In the genomic region with DNA sequence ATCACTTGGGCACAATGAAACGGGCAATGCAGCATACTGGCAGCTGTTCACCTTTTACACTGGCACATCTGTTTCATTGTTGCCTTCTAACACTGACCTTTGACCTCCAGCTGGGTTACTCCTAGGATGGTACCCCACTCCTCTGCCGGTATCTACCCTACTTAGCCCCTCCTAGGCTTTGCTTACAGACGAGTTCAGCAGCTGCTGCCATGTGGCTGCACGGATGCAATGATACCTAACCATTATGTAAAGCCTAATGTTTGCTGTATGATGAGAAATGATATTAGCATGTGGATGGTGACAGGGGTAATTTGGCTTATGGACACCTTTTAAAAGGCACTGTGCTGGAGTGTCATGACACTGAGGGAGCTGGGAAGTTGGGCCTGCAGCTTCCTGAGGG, we compare ENCODE assay signal across 26 mouse cellular contexts. TPM values are rescaled to one million over a fixed set of nuclear protein-coding genes. Genes with fewer than 3 reads are reported as not detected.
DNase-seq lines count a peak whose midpoint lies in the region; ATAC-seq and TF ChIP-seq lines count a peak whose summit lies in the region.
"Had no signal": no experiment of that assay in that cellular context is flagged by ENCODE, and none has a peak within 500 bp of the region (broad histone marks: within the 10 kb centered on the region; RNA-seq: fewer than 3 reads in every experiment).

No protein-coding gene starts in this region.

- DNase-seq in heart, adult 11 months: peak; percentile 82
- DNase-seq in heart, embryonic 10.5 days (ENCODE audit: low spot score): no peak
- no peak for DNase-seq in heart, postnatal 0 days (ENCODE audit: low spot score)
- DNase-seq in heart, adult 8-10 months (ENCODE audit: low spot score): no peak
- DNase-seq in left cerebral cortex, adult 2 months (ENCODE audit: extremely low spot score in 1 of 2, low spot score in 2 of 2): no peak
- no peak for DNase-seq in left cerebral cortex, adult 11 months (ENCODE audit: low spot score)
- DNase-seq: gastrocnemius, postnatal 14 days; kidney, adult 8-10 months; lung, postnatal 14 days; right cerebral cortex, postnatal 4 days; thymus, postnatal 4 days had no signal

- TF ChIP-seq CTCF in heart, postnatal 0 days (IDR thresholded peaks at IDR 0.05; ENCODE audit: low read depth): no peak
- TF ChIP-seq CTCF in left cerebral cortex, adult 2 months (IDR thresholded peaks at IDR 0.05): no peak

- 81% methylated on average over 4 of the region's 4 CpGs for WGBS in heart, embryonic 10.5 days
- WGBS in heart, postnatal 0 days: 74% methylated on average over 4 of the region's 4 CpGs

- no peaks in the 10 kb centered on the region for H3K27me3 ChIP-seq in heart, embryonic 10.5 days (ENCODE audit: insufficient read depth, poor library complexity, severe bottlenecking)
- no peaks in the 10 kb centered on the region for H3K27me3 ChIP-seq in heart, postnatal 0 days (ENCODE audit: control insufficient read depth, insufficient read depth, low read length)
- H3K27me3 ChIP-seq: embryonic facial prominence, embryonic 15.5 days; limb, embryonic 12.5 days; liver, embryonic 15.5 days; midbrain, embryonic 15.5 days had no signal

- no peaks in the 10 kb centered on the region for H3K9me3 ChIP-seq in heart, embryonic 10.5 days
- no peaks in the 10 kb centered on the region for H3K9me3 ChIP-seq in heart, postnatal 0 days (replicated peaks; ENCODE audit: control insufficient read depth, low read length)
- H3K9me3 ChIP-seq: embryonic facial prominence, embryonic 15.5 days; limb, embryonic 12.5 days; liver, embryonic 15.5 days; midbrain, embryonic 15.5 days had no signal

- no peak for ATAC-seq in heart, postnatal 0 days (ENCODE audit: insufficient read depth, low read depth)
- ATAC-seq: CD4-positive, CD25-positive, alpha-beta regulatory T cell, adult 4 months; intestine, embryonic 16.5 days had no signal

- 0 out of 2 replicates have a peak overlapping the region, but pooled peaks have one; percentile 28 for H3K9ac ChIP-seq in heart, postnatal 0 days (replicated peaks; ENCODE audit: low read depth, low read length)
- H3K9ac ChIP-seq: embryonic facial prominence, embryonic 15.5 days; limb, embryonic 12.5 days; liver, embryonic 15.5 days; lung, embryonic 14.5 days; midbrain, embryonic 15.5 days had no signal

- intact Hi-C loops in left cerebral cortex, adult 2 months (cut with DNase I): no loop called here

- H3K4me2 ChIP-seq in heart, postnatal 0 days (ENCODE audit: low read depth, low read length): no peak overlapping the region
- H3K4me2 ChIP-seq: embryonic facial prominence, embryonic 15.5 days; limb, embryonic 12.5 days; liver, embryonic 15.5 days; lung, embryonic 14.5 days; midbrain, embryonic 15.5 days had no signal

- TF ChIP-seq EP300 in heart, postnatal 0 days (IDR thresholded peaks at IDR 0.05; ENCODE audit: low read depth): no peak

- no peaks in the 10 kb centered on the region for H3K36me3 ChIP-seq in heart, embryonic 10.5 days
- no peaks in the 10 kb centered on the region for H3K36me3 ChIP-seq in heart, postnatal 0 days (replicated peaks; ENCODE audit: control insufficient read depth, insufficient read depth, low read length)
- H3K36me3 ChIP-seq: embryonic facial prominence, embryonic 15.5 days; limb, embryonic 12.5 days; liver, embryonic 15.5 days; midbrain, embryonic 15.5 days had no signal

- peaks cover 33% of the 10 kb centered on the region for H3K4me1 ChIP-seq in heart, embryonic 10.5 days
- H3K4me1 ChIP-seq in heart, postnatal 0 days (ENCODE audit: control insufficient read depth, insufficient read depth): peaks cover 32% of the 10 kb centered on the region
- H3K4me1 ChIP-seq: embryonic facial prominence, embryonic 15.5 days; liver, embryonic 15.5 days had no signal

- H3K27ac ChIP-seq in heart, embryonic 10.5 days: no peak overlapping the region
- H3K27ac ChIP-seq in heart, postnatal 0 days (ENCODE audit: low read depth): 0 out of 2 replicates have a peak overlapping the region, but pooled peaks have one; percentile 26
- peak overlapping the region; percentile 19; the same call in 1 of the 2 replicates for H3K27ac ChIP-seq in left cerebral cortex, adult 2 months
- H3K27ac ChIP-seq: embryonic facial prominence, embryonic 15.5 days; kidney, postnatal 0 days; limb, embryonic 12.5 days; liver, embryonic 15.5 days; stomach, postnatal 0 days had no signal

- no peak overlapping the region for H3K4me3 ChIP-seq in heart, embryonic 10.5 days
- no peak overlapping the region for H3K4me3 ChIP-seq in heart, postnatal 0 days (ENCODE audit: low read depth, low read length)
- no peak overlapping the region for H3K4me3 ChIP-seq in left cerebral cortex, adult 2 months
- H3K4me3 ChIP-seq: embryonic facial prominence, embryonic 15.5 days; limb, embryonic 12.5 days; liver, embryonic 15.5 days; midbrain, embryonic 15.5 days had no signal

RNA-seq across cellular contexts. Expression of a gene that starts 52.5 kb away (rescaled TPM):
- polyA plus RNA-seq in heart, embryonic 10.5 days (2016; fragmentation: Nextera tagmentation; extraction: Ambion mirVana): 0.14 and 0.16 TPM in 2 replicates
- total RNA-seq in heart, postnatal 0 days (2014; rRNA removed; ENCODE audit: low replicate concordance): 1.2 and 8.0 TPM in 2 replicates
- polyA plus RNA-seq in heart, postnatal 0 days (2015; fragmentation: Nextera tagmentation; extraction: Ambion mirVana): 0.11 TPM in 1 of 2 replicates, not detected in the other
- total RNA-seq in heart, adult 8-10 months (2022): under 1 TPM in 2 of 4 experiments, not detected in 2; 0.24 to 0.72 TPM
- total RNA-seq in left cerebral cortex, adult 2 months (2021): 1 to 10 TPM; 3.5 to 4.0 TPM
- total RNA-seq: common myeloid progenitor, adult 5-6 weeks; gastrocnemius, postnatal 14 days; granulocyte monocyte progenitor cell, adult 5-6 weeks had no signal
- polyA plus RNA-seq: CD4-positive, CD25-positive, alpha-beta regulatory T cell, adult 4 months; embryonic facial prominence, embryonic 15.5 days; forebrain, embryonic 14.5 days; intestine, embryonic 16.5 days; kidney, postnatal 0 days; limb, embryonic 12.5 days; liver, adult 2 months; liver, embryonic 15.5 days; neural tube, embryonic 11.5 days; spleen, adult 2 months; stomach, postnatal 0 days had no signal

RNA-seq across cellular contexts. Expression of a gene that starts 55.6 kb away (rescaled TPM):
- polyA plus RNA-seq in heart, embryonic 10.5 days (2016; fragmentation: Nextera tagmentation; extraction: Ambion mirVana): 8.4 and 11.3 TPM in 2 replicates
- 17.7 and 18.1 TPM in 2 replicates for total RNA-seq in heart, postnatal 0 days (2014; rRNA removed; ENCODE audit: low replicate concordance)
- polyA plus RNA-seq in heart, postnatal 0 days (2015; fragmentation: Nextera tagmentation; extraction: Ambion mirVana): 8.5 and 8.9 TPM in 2 replicates
- total RNA-seq in heart, adult 8-10 months (2022): 10 to 100 TPM; 24.4 to 26.0 (median 25.2) TPM
- total RNA-seq in left cerebral cortex, adult 2 months (2021): 100 to 1,000 TPM; 137 to 142 TPM
- total RNA-seq: common myeloid progenitor, adult 5-6 weeks; granulocyte monocyte progenitor cell, adult 5-6 weeks had no signal
